Mouse (Mus musculus) ovary, adult 2 months (tissue): ENCODE measurements around the gene C1ql4. TPM values are rescaled to one million over a fixed set of nuclear protein-coding genes. Genes with fewer than 3 reads are reported as not detected.

Experiments
- polyA plus RNA-seq: library from polyadenylated mRNA; depleted of rRNA; stranded (reverse); fragments of >200 nt; gene quantifications from 2 replicates; pipeline ENCODE4 v1.2.3, GENCODE M21; 2012; rRNA removed

The C1ql4 gene
- polyA plus RNA-seq, result not detected in 2 replicates

GRCm38 (mm10) chr15:99087253-99088075 lies at the start of gene C1ql4:
TSS of gene C1ql4 (minus strand) at chr15:99087817.

GRCm38 (mm10) chr15:99125711-99126080 lies 38.1 kb upstream of the C1ql4 start, which contains the start of gene Spats2:
TSS of gene Spats2 (plus strand) at chr15:99125916.

GRCm38 (mm10) chr15:99092870-99093269 lies 5.3 kb upstream of the C1ql4 start, which contains the start of gene Dnajc22:
TSS of gene Dnajc22 (plus strand) at chr15:99093170.

GRCm38 (mm10) chr15:99074019-99074599 lies 13.5 kb downstream of the C1ql4 start, which contains the start of gene Troap:
TSS of gene Troap (plus strand) at chr15:99074575.

GRCm38 (mm10) chr15:99055040-99055439 lies 32.6 kb downstream of the C1ql4 start, which contains the start of gene Prph:
TSS of gene Prph (plus strand) at chr15:99055174.

Other genes with a start within 250 kb of the C1ql4 start
- 33.6 and 36.2 TPM in 2 replicates for gene Kmt2d, start 216.6 kb downstream of the C1ql4 start, polyA plus RNA-seq
- gene Rhebl1, start 193.3 kb downstream of the C1ql4 start, polyA plus RNA-seq, result 5.6 and 7.7 TPM in 2 replicates
- gene Dhh, start 189.3 kb downstream of the C1ql4 start, polyA plus RNA-seq, result 31.3 and 36.8 TPM in 2 replicates
- gene Lmbr1l, start 169.6 kb downstream of the C1ql4 start, polyA plus RNA-seq, result 185 and 201 TPM in 2 replicates
- 2,787 and 3,874 TPM in 2 replicates for gene Tuba1b, start 153.3 kb downstream of the C1ql4 start, polyA plus RNA-seq
- 283 and 558 TPM in 2 replicates for gene Gm49450, start 134.3 kb downstream of the C1ql4 start, polyA plus RNA-seq
- 629 and 682 TPM in 2 replicates for gene Tuba1a, start 134.1 kb downstream of the C1ql4 start, polyA plus RNA-seq
- 237 and 310 TPM in 2 replicates for gene Tuba1c, start 57.9 kb downstream of the C1ql4 start, polyA plus RNA-seq
- 3.1 and 5.7 TPM in 2 replicates for gene Prph, start 32.6 kb downstream of the C1ql4 start, polyA plus RNA-seq
- gene Troap, start 13.2 kb downstream of the C1ql4 start, polyA plus RNA-seq, result 11.9 and 18.1 TPM in 2 replicates
- gene Dnajc22, start 5.4 kb upstream of the C1ql4 start, polyA plus RNA-seq, result 0.41 and 0.77 TPM in 2 replicates
- gene Spats2, start 38.1 kb upstream of the C1ql4 start, polyA plus RNA-seq, result 16.4 and 20.7 TPM in 2 replicates
- gene Kcnh3, start 137.0 kb upstream of the C1ql4 start, polyA plus RNA-seq, result 18.4 and 29.1 TPM in 2 replicates
- gene Mcrs1, start 164.1 kb upstream of the C1ql4 start, polyA plus RNA-seq, result 118 and 125 TPM in 2 replicates
- 108 and 142 TPM in 2 replicates for gene Prpf40b, start 207.3 kb upstream of the C1ql4 start, polyA plus RNA-seq
- gene Fam186b, start 208.1 kb upstream of the C1ql4 start, polyA plus RNA-seq, result 0.33 and 0.56 TPM in 2 replicates